Mouse (Mus musculus): ENCODE results near the gene Rab39. TPM values are rescaled to one million over a fixed set of nuclear protein-coding genes. Genes with fewer than 3 reads are reported as not detected.
A peak's percentile ranks its signal among the peaks of the same experiment; 100 is the strongest.

The Rab39 gene
- polyA plus RNA-seq (2015; fragmentation: Nextera tagmentation; extraction: Ambion mirVana) = 0.29 and 0.33 TPM in 2 replicates

DNA sequence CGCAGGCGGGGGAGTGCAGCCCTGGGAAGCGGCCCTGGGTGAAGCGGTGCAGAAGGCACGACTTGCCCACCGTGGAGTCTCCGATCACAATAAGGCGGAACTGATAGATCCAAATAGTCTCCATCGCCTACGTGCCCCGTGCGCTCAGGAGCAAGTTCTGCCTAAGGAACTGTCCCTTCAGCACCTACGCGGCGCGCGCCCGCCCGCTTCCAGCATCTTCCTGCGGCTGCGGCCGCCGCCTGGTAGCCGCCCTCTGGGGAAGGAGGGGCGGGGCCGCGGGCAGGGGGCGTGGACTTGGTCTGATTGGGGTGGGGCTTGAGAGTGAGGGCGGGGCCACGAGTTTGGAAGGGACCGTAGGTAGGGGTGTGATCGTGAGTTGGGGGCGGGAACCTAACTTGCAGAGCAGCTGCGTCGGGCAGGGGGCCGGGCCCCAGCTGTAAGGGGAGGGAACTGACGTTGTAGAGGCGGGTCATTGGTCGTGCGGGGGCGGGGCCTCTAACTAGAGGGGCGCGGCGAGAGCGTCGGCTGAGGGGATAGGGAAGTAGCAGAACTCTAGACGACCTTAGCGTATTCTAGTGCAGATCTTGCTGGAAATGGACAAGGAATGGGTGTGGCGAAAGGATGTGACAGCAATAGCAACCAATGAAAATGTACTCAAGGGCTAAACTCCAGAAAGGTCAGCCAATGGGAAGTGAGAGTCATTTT is at the start of gene Rab39:
Gene Rab39, minus strand, starts transcription at position 241 of the 705 bp plus-strand sequence.
- 1% methylated on average over 48 of the region's 49 CpGs for WGBS
- no peaks in the 10 kb centered on the region for H3K36me3 ChIP-seq (ENCODE audit: insufficient read depth, low read length)
- H3K27ac ChIP-seq (ENCODE audit: low read length) = no peak within 1 kb of the TSS
- peak within 1 kb of the TSS; percentile 25 for H3K4me3 ChIP-seq (ENCODE audit: low read depth, low read length)
- no peaks in the 10 kb centered on the region for H3K9me3 ChIP-seq (ENCODE audit: low read length)
- ATAC-seq (peak; percentile 87), DNase-seq (ENCODE audit: low spot score) (peak; percentile 81)
- no peak within 1 kb of the TSS for H3K9ac ChIP-seq (replicated peaks; ENCODE audit: low read depth)
- no peaks in the 10 kb centered on the region for H3K4me1 ChIP-seq (ENCODE audit: insufficient read depth, low read depth, low read length)
- H3K27me3 ChIP-seq (replicated peaks; ENCODE audit: insufficient read depth, low read length) = no peaks in the 10 kb centered on the region
- peak within 1 kb of the TSS; percentile 56 for H3K4me2 ChIP-seq (replicated peaks; ENCODE audit: low read depth, low read length)
- TF ChIP-seq CTCF (IDR thresholded peaks at IDR 0.05) (no peak), EP300 (IDR thresholded peaks at IDR 0.05) (no peak)

DNA sequence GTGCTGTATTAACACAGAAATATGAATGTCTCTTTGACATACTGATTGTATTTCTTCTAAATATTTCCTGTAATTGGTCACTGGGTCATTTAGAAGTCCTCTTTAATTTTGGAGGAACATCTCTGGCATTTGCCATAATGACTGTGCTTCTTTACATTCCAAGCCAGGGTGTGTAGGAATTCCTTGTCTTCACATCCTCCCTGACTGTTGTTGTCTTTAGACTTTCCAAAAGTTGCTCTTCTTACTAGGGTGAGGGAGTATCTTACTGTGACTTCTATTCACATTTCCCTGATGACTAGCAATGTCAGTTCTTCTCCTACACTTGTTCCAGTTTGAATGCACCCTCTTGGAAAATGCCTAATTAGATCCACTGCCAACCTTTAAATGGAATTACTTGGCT is 48.8 kb upstream of the Rab39 start:
- DNase-seq (ENCODE audit: low spot score) = no peak
- no peak for TF ChIP-seq EP300 (IDR thresholded peaks at IDR 0.05)
- TF ChIP-seq CTCF (IDR thresholded peaks at IDR 0.05) = no peak

DNA sequence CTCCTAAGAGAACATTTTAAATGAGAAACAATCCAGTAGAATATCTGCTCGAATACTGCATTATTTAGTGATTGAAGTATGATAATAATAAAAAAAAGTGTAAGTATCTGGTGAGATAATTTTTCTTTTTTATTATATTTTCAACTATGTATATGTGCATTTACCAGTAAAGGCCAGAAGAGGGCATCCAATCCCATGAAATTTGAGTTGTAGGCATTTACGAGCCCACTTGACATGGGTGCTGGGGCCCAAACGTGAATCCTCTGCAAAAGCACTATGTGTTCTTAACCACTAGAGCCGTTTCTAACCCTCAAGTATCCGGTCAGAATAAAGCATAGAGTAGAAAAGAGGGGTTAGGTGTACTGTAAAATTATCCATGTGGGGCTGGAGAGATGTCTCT is 44.9 kb upstream of the Rab39 start:
- Histone ChIP-seq H3K9ac (replicated peaks; ENCODE audit: low read depth) (no peak overlapping the region), H3K27ac (ENCODE audit: low read length) (no peak overlapping the region), H3K9me3 (ENCODE audit: low read length) (no peaks in the 10 kb centered on the region), H3K36me3 (ENCODE audit: insufficient read depth, low read length) (no peaks in the 10 kb centered on the region), H3K4me2 (replicated peaks; ENCODE audit: low read depth, low read length) (no peak overlapping the region), H3K4me1 (ENCODE audit: insufficient read depth, low read depth, low read length) (no peaks in the 10 kb centered on the region), H3K27me3 (replicated peaks; ENCODE audit: insufficient read depth, low read length) (no peaks in the 10 kb centered on the region), H3K4me3 (ENCODE audit: low read depth, low read length) (no peak overlapping the region)
- DNase-seq (ENCODE audit: low spot score) (no peak), ATAC-seq (no peak)
- WGBS = 42% methylated on average over 5 of the region's 5 CpGs
- TF ChIP-seq CTCF (IDR thresholded peaks at IDR 0.05) (peak; percentile 50), EP300 (IDR thresholded peaks at IDR 0.05) (no peak)

More for the DNA sequence above, 48.8 kb upstream of the Rab39 start:
- Histone ChIP-seq H3K27ac (ENCODE audit: low read length) (no peak overlapping the region), H3K4me3 (ENCODE audit: low read depth, low read length) (no peak overlapping the region), H3K36me3 (ENCODE audit: insufficient read depth, low read length) (no peaks in the 10 kb centered on the region), H3K9ac (replicated peaks; ENCODE audit: low read depth) (no peak overlapping the region), H3K27me3 (replicated peaks; ENCODE audit: insufficient read depth, low read length) (no peaks in the 10 kb centered on the region), H3K4me1 (ENCODE audit: insufficient read depth, low read depth, low read length) (no peaks in the 10 kb centered on the region), H3K9me3 (ENCODE audit: low read length) (no peaks in the 10 kb centered on the region), H3K4me2 (replicated peaks; ENCODE audit: low read depth, low read length) (no peak overlapping the region)
- ATAC-seq = no peak

DNA sequence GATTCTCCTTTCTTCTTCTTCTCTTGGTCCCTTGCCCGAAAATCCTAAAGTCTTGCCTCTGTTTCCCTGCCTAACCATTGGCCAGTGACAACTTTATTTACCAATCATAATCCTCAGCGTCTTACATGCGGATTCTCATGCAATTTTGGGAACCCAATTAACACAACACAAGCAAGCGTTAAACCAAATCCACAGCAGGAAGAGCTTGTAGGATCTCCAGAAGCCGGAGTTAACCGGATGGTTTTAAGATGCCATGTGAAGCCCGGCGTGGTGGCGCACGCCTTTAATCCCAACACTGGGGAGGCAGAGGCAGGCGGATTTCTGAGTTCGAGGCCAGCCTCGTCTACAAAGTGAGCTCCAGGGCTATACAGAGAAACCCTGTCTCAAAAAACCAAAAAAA is 44.4 kb upstream of the Rab39 start:
- TF ChIP-seq CTCF (IDR thresholded peaks at IDR 0.05) = no peak
- no peak for TF ChIP-seq EP300 (IDR thresholded peaks at IDR 0.05)
- DNase-seq (ENCODE audit: low spot score) (no peak), ATAC-seq (no peak)
- H3K9me3 ChIP-seq (ENCODE audit: low read length) = no peaks in the 10 kb centered on the region
- H3K4me3 ChIP-seq (ENCODE audit: low read depth, low read length) = no peak overlapping the region
- H3K9ac ChIP-seq (replicated peaks; ENCODE audit: low read depth) = no peak overlapping the region
- H3K27ac ChIP-seq (ENCODE audit: low read length) = no peak overlapping the region
- H3K4me2 ChIP-seq (replicated peaks; ENCODE audit: low read depth, low read length) = no peak overlapping the region
- no peaks in the 10 kb centered on the region for H3K36me3 ChIP-seq (ENCODE audit: insufficient read depth, low read length)
- H3K27me3 ChIP-seq (replicated peaks; ENCODE audit: insufficient read depth, low read length) = no peaks in the 10 kb centered on the region
- 85% methylated on average over 13 of the region's 13 CpGs for WGBS
- H3K4me1 ChIP-seq (ENCODE audit: insufficient read depth, low read depth, low read length) = no peaks in the 10 kb centered on the region

DNA sequence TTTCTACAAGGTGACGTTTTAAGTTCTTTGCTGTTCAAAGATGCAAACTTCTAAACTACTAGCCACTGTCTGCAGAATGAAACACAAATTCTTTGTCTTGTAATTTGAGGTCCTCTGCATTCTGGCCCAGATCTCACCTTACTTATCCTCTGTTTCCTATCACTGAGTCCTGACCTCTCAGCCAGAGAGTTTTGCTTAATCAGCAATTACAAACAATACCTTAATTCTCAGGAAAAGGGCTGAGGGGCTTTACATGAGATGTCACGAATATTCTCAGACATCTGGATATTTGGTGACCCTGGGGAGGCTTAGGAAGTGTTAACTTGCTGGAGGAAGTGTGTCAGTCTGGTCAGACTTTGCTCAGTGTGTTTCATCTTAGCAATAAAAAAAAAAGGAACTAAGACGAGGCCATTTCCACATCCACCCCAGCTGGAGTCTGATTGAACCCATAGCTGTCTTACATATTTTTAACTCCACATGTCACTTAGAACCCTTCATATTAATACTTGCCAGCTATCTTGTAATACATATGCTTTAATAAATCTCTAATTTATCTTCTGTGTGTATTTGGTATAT is 34.9 kb upstream of the Rab39 start:
- 35% methylated on average over 3 of the region's 3 CpGs for WGBS
- Histone ChIP-seq H3K4me2 (replicated peaks; ENCODE audit: low read depth, low read length) (no peak overlapping the region), H3K27me3 (replicated peaks; ENCODE audit: insufficient read depth, low read length) (no peaks in the 10 kb centered on the region), H3K36me3 (ENCODE audit: insufficient read depth, low read length) (no peaks in the 10 kb centered on the region), H3K9ac (replicated peaks; ENCODE audit: low read depth) (no peak overlapping the region), H3K9me3 (ENCODE audit: low read length) (no peaks in the 10 kb centered on the region), H3K4me1 (ENCODE audit: insufficient read depth, low read depth, low read length) (no peaks in the 10 kb centered on the region), H3K4me3 (ENCODE audit: low read depth, low read length) (no peak overlapping the region), H3K27ac (ENCODE audit: low read length) (no peak overlapping the region)
- no peak for TF ChIP-seq CTCF (IDR thresholded peaks at IDR 0.05)
- no peak for TF ChIP-seq EP300 (IDR thresholded peaks at IDR 0.05)
- no peak for DNase-seq (ENCODE audit: low spot score)
- no peak for ATAC-seq

DNA sequence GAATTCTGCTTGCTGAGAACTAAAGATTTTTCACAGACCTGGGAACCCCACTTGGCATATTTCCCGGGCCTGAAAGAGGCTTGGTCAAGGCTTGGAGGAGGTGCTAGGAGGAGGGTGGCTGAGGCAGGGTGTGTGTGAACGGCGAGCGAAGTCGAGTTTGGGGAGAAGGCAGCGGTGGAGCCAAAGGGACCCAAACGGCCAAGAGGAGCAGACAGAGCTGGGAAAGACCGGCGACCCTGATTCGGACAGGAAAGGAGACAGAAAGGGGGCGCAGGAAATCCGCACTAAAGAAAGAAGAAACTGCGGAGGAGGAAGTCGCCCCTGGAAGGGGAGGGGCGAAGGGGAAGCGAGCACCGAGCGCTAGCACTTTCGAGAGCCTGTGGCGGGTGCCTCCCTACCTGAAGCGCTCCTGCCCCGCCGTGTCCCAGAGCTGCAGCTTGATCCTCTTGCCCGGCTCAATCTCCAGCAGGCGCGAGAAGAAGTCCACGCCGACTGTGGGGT is 491 bp downstream of the Rab39 start:
- Histone ChIP-seq H3K9ac (replicated peaks; ENCODE audit: low read depth) (no peak overlapping the region), H3K4me2 (replicated peaks; ENCODE audit: low read depth, low read length) (peak overlapping the region; percentile 56), H3K27ac (ENCODE audit: low read length) (no peak overlapping the region), H3K4me3 (ENCODE audit: low read depth, low read length) (peak overlapping the region; percentile 25), H3K4me1 (ENCODE audit: insufficient read depth, low read depth, low read length) (no peaks in the 10 kb centered on the region), H3K27me3 (replicated peaks; ENCODE audit: insufficient read depth, low read length) (no peaks in the 10 kb centered on the region), H3K36me3 (ENCODE audit: insufficient read depth, low read length) (no peaks in the 10 kb centered on the region), H3K9me3 (ENCODE audit: low read length) (no peaks in the 10 kb centered on the region)
- DNase-seq (ENCODE audit: low spot score) (peak; percentile 22), ATAC-seq (peak; percentile 37)
- under 1% methylated on average over 26 of the region's 28 CpGs for WGBS
- TF ChIP-seq EP300 (IDR thresholded peaks at IDR 0.05) = no peak
- TF ChIP-seq CTCF (IDR thresholded peaks at IDR 0.05) = no peak
